Mouse (Mus musculus) lung, postnatal 10 days (tissue): Measurements from ENCODE around the gene Nckap5l.
"Not testable (repeated sequence)": the region's sequence is repeated elsewhere in the genome, so short reads cannot be mapped to it uniquely, and the experiment has no call there.

Experiments
- DNase-seq: peaks from one replicate; pipeline ENCODE4 v3.0.0; 2021

Nckap5l gene

GRCm38 (mm10) chr15:99392486-99393385 lies 64.8 kb downstream of the Nckap5l start, which contains the start of gene Tmbim6:
Gene Tmbim6 (plus strand): TSS chr15:99392882.
- peak; percentile 100 for DNase-seq

GRCm38 (mm10) chr15:99391975-99392374 lies 65.6 kb downstream of the Nckap5l start:
- DNase-seq: no peak

DNA sequence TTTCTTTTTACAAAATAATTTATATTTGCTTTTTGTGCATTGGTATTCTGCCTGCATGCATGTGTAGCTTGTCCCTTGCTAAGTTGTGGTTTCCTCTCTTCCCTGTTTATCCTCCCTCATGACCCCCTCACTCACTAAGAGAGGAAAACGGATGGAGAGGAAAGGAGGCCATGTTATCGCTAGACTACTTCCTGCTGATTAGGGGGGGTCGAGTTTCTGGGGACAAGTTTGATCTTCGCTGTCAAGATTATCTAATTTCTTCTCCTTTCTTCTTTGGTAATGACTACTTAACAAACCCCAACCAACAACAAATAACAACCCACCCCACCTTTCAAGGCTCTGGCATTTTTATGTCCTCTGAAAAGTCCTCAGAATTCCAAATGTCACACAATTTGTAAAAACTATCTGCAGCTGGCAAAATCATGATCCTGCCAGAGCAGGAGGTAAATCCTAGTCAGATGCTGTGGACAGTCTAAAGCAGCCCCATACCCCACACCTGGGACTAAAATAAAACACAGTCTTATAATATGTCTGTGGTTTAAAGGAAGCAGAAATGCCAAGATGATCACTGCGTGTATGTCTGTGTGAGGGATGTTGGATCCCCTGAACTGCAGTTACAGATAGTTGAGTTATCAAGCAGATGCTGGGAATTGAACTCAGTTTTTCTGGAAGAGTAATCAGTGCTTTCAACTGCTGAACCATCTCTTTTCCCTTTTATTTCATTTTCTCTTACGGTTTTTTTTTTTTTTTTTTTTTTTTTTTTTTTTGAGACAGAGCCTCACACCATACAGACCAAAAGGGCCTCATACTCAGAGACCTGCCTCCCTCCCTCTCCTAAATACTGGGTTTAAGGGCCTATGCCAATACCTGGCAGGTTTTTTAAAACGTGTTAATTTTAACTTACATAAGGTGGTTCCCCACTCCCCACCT lies 66.8 kb downstream of the Nckap5l start:
- DNase-seq: no peak

DNA sequence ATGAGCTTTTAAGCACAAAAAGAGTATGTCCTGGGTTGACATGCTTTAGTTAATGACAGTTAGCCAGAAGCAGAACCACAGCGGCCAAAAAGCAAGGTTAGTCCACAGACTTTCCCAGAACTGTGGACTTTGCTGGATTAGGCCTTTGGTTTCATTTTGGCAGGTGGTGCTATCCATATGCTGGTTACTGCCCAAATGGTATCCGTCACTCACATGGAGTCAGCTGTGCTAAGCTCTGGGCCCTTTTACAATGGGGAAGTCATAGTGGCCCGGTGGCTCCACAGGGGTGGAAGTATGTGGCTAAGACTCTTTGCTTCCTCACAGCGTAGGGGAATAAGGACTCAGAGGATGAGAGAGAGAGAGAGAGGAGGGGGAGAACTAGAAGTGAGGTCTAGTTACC lies 69.6 kb downstream of the Nckap5l start:
- no peak for DNase-seq

GRCm38 (mm10) chr15:99386796-99387195 lies 70.8 kb downstream of the Nckap5l start:
- no peak for DNase-seq

DNA sequence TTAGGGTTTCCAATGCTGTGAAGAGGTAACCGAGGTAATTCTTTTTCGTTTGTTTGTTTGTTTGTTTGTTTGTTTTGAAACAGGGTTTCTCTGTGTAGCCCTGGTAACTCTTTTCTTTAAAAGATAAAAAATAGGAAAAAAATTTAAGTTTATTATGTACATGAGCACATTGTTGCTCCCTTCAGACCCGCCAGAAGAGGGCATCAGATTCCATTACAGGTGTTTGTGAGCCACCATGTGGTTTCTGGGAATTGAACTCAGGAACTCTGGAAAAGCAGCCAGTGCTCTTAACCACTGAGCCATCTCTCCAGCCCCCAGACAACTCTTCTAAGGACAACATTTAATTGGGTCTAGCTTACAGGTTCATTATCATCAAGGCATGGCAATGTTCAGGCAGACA lies 71.4 kb downstream of the Nckap5l start:
- not testable (repeated sequence) for DNase-seq

GRCm38 (mm10) chr15:99384071-99384470 lies 73.5 kb downstream of the Nckap5l start:
- no peak for DNase-seq

DNA sequence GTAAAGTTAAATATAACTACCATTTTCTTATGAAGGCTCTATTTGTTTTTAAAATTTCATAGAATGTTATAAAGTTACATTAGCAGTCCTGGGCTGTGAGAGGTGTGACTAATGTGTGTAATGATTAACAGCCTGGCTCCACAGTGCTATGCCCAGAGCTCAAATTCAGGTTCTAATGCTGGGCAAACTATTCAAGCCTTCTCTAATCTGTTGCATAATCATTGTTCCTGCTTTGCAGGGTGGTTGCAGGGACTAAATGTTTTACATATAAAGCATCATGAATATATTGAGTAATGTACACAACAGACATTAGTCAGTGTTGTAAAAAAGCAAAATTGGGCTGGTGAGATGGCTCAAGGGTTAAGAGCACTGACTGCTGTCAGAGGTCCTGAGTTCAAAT lies 74.7 kb downstream of the Nckap5l start:
- DNase-seq: no peak

DNA sequence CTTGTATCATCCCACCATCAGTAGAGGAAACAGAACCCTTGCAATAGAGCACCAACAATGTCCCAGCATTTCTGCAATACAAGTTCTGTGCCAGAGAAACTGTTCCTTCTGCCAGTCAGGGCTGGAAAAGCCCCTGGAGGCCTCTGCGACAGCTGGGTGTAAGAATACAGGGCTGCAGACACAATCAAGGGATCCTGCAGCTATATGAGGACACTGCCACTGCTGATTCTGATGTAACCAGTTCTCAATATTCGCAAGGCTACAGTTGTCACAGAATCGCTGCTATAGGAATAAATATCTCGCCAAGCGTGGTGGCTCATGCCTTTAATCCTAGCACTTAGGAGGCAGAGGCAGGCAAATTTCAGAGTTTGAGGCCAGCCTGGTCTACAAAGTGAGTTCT lies 81.3 kb downstream of the Nckap5l start:
- DNase-seq: no peak

GRCm38 (mm10) chr15:99375581-99375980 lies 82.0 kb downstream of the Nckap5l start:
- no peak for DNase-seq

DNA sequence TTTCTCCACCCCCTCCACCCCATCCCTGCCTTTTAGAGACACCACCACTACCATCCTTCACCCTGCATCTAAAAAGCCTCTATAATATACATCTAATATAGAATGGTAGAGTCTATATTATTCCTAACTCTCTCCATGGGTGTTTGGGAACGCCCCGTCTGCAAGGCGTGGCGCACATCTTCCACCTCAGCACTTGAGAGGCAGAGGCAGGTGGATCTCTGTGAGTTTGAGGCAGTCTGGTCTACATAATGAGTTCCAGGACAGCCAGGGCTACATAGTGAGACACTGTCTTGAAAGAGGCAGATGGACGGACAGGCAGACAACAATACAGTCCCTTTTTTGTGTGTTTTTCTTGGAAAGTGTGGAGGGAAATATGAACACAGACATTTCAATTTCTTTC lies 82.5 kb downstream of the Nckap5l start:
- DNase-seq: no peak

DNA sequence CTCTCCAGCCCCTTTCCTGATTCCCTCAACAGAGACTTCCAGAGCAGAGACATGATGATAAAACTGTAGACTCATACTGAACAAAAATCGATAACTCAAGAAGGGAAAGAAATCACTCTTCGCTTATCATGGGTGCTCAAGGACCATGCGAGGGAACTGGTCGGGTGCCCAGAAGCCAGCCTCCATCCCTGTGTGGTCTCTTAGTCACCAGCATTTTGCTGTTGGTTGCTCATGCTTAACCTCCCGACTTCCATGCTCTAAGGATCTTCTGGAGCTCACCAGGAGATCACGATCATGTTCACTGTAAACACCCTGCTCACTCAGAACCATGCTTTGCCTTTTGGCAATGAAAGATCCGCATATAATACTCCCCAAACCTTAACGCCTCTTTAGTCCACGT lies 84.8 kb downstream of the Nckap5l start:
- no peak for DNase-seq
